Comparison of ENCODE assay signal across 8 mouse cellular contexts in the genomic region with DNA sequence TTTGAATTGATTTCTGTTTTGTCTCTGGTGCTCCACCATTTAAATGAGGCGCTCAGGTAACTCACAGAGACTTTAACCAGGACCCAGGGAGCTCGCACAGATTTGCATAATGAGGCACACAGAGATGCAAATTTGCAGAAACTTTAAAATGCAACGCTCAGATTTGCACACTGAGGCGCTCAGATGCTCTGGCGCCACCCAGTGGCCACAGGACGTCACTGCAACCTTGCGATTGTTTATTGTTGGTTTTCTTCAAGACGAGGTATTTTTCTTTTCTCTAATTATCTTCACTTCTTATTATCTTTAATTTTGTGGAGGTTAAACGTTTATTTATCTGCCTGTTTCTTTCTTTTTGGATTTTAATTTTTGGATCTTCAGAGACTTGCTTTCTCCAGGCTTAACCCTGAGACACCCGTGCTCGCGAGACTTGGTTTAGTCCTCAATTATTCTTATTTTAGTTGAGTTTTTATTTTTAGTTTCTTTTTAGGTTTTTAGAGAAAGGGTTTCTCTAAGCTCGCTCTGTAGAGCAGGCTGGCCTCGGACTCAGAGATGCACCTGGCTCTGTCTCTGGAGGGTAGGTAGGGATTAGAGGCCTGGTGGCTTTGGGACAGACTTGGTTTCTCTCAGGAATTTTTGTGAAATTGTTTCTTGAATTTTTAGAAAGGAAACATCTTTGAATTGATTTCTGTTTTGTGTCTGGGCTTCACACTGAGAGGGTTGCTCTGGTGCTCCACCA. TPM values are rescaled to one million over a fixed set of nuclear protein-coding genes. Genes with fewer than 3 reads are reported as not detected.
DNase-seq lines count a peak whose midpoint lies in the region; ATAC-seq and TF ChIP-seq lines count a peak whose summit lies in the region.
"Not testable (repeated sequence)": the region's sequence is repeated elsewhere in the genome, so short reads cannot be mapped to it uniquely, and the experiment has no call there.

No protein-coding gene starts in this region.

- H3K9ac ChIP-seq in CH12.LX (ENCODE audit: insufficient read depth, low read depth); forebrain, embryonic 14.5 days (ENCODE audit: low read length): not testable (repeated sequence)

- peak; percentile 100 for DNase-seq in CH12.LX (ENCODE audit: extremely low read depth)
- DNase-seq in brain, adult 2 months (ENCODE audit: low read depth, low spot score), result peak; percentile 97
- DNase-seq in forebrain, embryonic 14.5 days (ENCODE audit: low spot score), result peak; percentile 81
- peak; percentile 88 for DNase-seq in heart, postnatal 25 days (ENCODE audit: low spot score)
- peak; percentile 96 for DNase-seq in layer of hippocampus, adult 9-11 months
- DNase-seq in lung, postnatal 25 days (ENCODE audit: low spot score), result peak; percentile 94
- peak; percentile 88 for DNase-seq in ovary, postnatal 36 days (ENCODE audit: low spot score)
- peak; percentile 56 for DNase-seq in thymus, postnatal 0 days (ENCODE audit: low spot score)

- peak overlapping the region; percentile 23 for H3K27ac ChIP-seq in CH12.LX (ENCODE audit: insufficient read depth, low read depth)
- peak overlapping the region; percentile 29; the same call in 1 of the 2 replicates for H3K27ac ChIP-seq in forebrain, embryonic 14.5 days (ENCODE audit: low read depth, low read length)

- peaks cover 34% of the 10 kb centered on the region for H3K79me2 ChIP-seq in CH12.LX (replicated peaks; ENCODE audit: control insufficient read depth, extremely low read depth, insufficient read depth, poor library complexity, severe bottlenecking)

- not testable (repeated sequence) for TF ChIP-seq POLR2A in CH12.LX (IDR thresholded peaks at IDR 0.05; ENCODE audit: low read depth, low read length)

- 46% methylated on average over 14 of the region's 14 CpGs for WGBS in forebrain, embryonic 14.5 days

- TF ChIP-seq RAD21 in CH12.LX (IDR thresholded peaks at IDR 0.05; ENCODE audit: low read depth, low read length), result not testable (repeated sequence)

- not testable (repeated sequence) for TF ChIP-seq CTCF in CH12.LX (conservative IDR thresholded peaks at IDR 0.05 in 1 of 2, IDR thresholded peaks at IDR 0.05 in 1 of 2; ENCODE audit: low read depth in 2 of 2, low read length in 2 of 2)

- peak overlapping the region; percentile 17 for H3K4me2 ChIP-seq in CH12.LX (ENCODE audit: insufficient read depth, low read depth, poor library complexity, severe bottlenecking)
- H3K4me2 ChIP-seq in forebrain, embryonic 14.5 days (ENCODE audit: low read length), result not testable (repeated sequence)

- H3K4me3 ChIP-seq in CH12.LX (replicated peaks in 1 of 3; ENCODE audit: low read depth in 2 of 3, low read length in 2 of 3, poor library complexity in 1 of 3), result peak overlapping the region in 2 of 3 experiments; percentile 5 to 7
- H3K4me3 ChIP-seq in forebrain, embryonic 14.5 days (ENCODE audit: low read depth, low read length), result not testable (repeated sequence)

- intact Hi-C loops in heart, postnatal 25 days (cut with DNase I), result not testable (repeated sequence)

- H3K36me3 ChIP-seq in CH12.LX (replicated peaks in 1 of 2; ENCODE audit: control insufficient read depth in 1 of 2, insufficient read depth in 1 of 2, low read length in 1 of 2), result peaks cover 35 to 38% of the 10 kb centered on the region in 2 experiments
- H3K36me3 ChIP-seq in forebrain, embryonic 14.5 days (ENCODE audit: control insufficient read depth, insufficient read depth, low read length), result peaks cover 43% of the 10 kb centered on the region

- TF ChIP-seq EP300 in CH12.LX (IDR thresholded peaks at IDR 0.05; ENCODE audit: low read length), result not testable (repeated sequence)

- in situ Hi-C loops in CH12.LX (cut with MboI; ENCODE audit: low pct_ligation_motif_present, low pct_unique_long_range_greater_than_20kb, low sequenced_read_pairs), result not testable (repeated sequence)

- peak; percentile 38 for ATAC-seq in forebrain, embryonic 14.5 days

- dilution Hi-C loops in CH12.LX (cut with MboI; ENCODE audit: extremely low pct_ligation_motif_present, extremely low pct_unique_long_range_greater_than_20kb, low sequenced_read_pairs), result not testable (repeated sequence)

- H3K27me3 ChIP-seq in CH12.LX (replicated peaks); forebrain, embryonic 14.5 days (replicated peaks; ENCODE audit: control insufficient read depth, insufficient read depth, low read length): not testable (repeated sequence)

- peaks cover 5 to 37% of the 10 kb centered on the region in 2 experiments for H3K4me1 ChIP-seq in CH12.LX (ENCODE audit: control insufficient read depth in 1 of 2, insufficient read depth in 2 of 2)
- H3K4me1 ChIP-seq in forebrain, embryonic 14.5 days (ENCODE audit: control insufficient read depth, insufficient read depth, low read length), result not testable (repeated sequence)

- H3K9me3 ChIP-seq in CH12.LX (replicated peaks; ENCODE audit: low read length), result peaks cover 18% of the 10 kb centered on the region
- H3K9me3 ChIP-seq in forebrain, embryonic 14.5 days (replicated peaks; ENCODE audit: control insufficient read depth, low read length), result peaks cover 12% of the 10 kb centered on the region

RNA-seq across cellular contexts. Expression of gene Gm21887, which starts 10.7 kb away (rescaled TPM):
- total RNA-seq in CH12.LX (2012; rRNA removed), result 288 and 398 TPM in 2 replicates
- total RNA-seq in CH12.LX (2014; rRNA removed), result 60.4 and 62.0 TPM in 2 replicates
- 606 and 724 TPM in 2 replicates for polyA plus RNA-seq in CH12.LX (2012; ENCODE audit: insufficient read length, low read depth)
- polyA plus RNA-seq in forebrain, embryonic 14.5 days (2014; fragmentation: Nextera tagmentation; extraction: Ambion mirVana), result 77.4 and 108 TPM in 2 replicates
- total RNA-seq in heart, postnatal 25 days (2021), result 10 to 100 TPM; 31.7 to 43.0 TPM
- 166 and 243 TPM in 2 replicates for polyA plus RNA-seq in thymus, postnatal 0 days (2015; fragmentation: Nextera tagmentation; extraction: Ambion mirVana)
